Mouse (Mus musculus) CH12.LX (cell line): ENCODE data around the gene Klhl42.

Experiments
- CTCF ChIP-seq, 2 experiments: IDR thresholded peaks in 1 of 2; conservative IDR thresholded peaks in 1 of 2; 2 replicates each; pipeline ENCODE4 v1.5.1; 2011 to 2012; ENCODE audit warnings: low read depth in 2 of 2, low read length in 2 of 2, improper control_type of control experiment in 1 of 2, inconsistent platforms in 1 of 2, mild to moderate bottlenecking in 1 of 2, moderate library complexity in 1 of 2
- E2F4 ChIP-seq: IDR thresholded peaks from 2 replicates; pipeline ENCODE4 v1.6.1; 2011; ENCODE audit warnings: low read depth, low read length, improper control_type of control experiment; ENCODE audit not compliant: insufficient replicate concordance
- KAT2A ChIP-seq: IDR thresholded peaks from 2 replicates; pipeline ENCODE4 v1.6.1; 2012; ENCODE audit warnings: low read length, improper control_type of control experiment, inconsistent platforms; ENCODE audit not compliant: insufficient replicate concordance
- MYC ChIP-seq: IDR thresholded peaks from 2 replicates; pipeline ENCODE4 v1.6.1; 2011; ENCODE audit warnings: low read depth, mild to moderate bottlenecking, improper control_type of control experiment, low read length
- NELFE ChIP-seq: IDR thresholded peaks from 2 replicates; pipeline ENCODE4 v1.6.1; 2011; ENCODE audit warnings: low read depth, low read length, improper control_type of control experiment
- POLR2A ChIP-seq: IDR thresholded peaks from 2 replicates; pipeline ENCODE4 v1.6.1; 2011; ENCODE audit warnings: low read depth, mild to moderate bottlenecking, improper control_type of control experiment, low read length
- USF1 ChIP-seq: IDR thresholded peaks from 2 replicates; pipeline ENCODE4 v1.6.1; 2014; ENCODE audit warnings: low read depth, mild to moderate bottlenecking, inconsistent platforms, low read length, improper control_type of control experiment
- ZC3H11A ChIP-seq: IDR thresholded peaks from 2 replicates; pipeline ENCODE4 v1.6.1; 2012; ENCODE audit warnings: low read depth, mild to moderate bottlenecking, inconsistent platforms, low read length, improper control_type of control experiment

DNA sequence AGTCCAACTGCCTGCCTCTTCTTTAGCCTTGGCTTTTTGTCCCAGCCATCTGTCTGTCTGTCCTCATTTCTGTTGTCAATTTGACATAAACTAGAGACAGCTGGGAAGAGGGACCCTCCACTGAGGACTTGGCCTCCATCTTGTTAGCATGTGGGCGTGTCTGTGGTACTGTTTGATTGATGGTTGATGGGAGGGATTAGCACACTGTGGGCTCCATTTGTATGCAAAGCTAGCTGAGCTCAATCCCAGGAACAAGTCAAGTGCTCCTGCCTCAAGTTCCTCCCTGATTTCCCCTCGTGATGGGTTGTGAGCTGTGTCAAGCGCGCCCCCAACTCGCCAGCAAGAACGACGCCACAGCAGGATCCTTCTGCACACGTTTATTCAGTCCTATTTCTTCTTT, 14.3 kb upstream of the Klhl42 start:
- TF ChIP-seq POLR2A (no peak), USF1 (no peak), ZC3H11A (no peak), CTCF (conservative IDR thresholded peaks at IDR 0.05 in 1 of 2, IDR thresholded peaks at IDR 0.05 in 1 of 2; ENCODE audit: low read depth in 2 of 2, low read length in 2 of 2) (no peak), KAT2A (no peak), NELFE (no peak), MYC (no peak), E2F4 (no peak)
